Mouse (Mus musculus) thymus, postnatal 14 days (tissue): Measurements from ENCODE around the gene Pcgf6.
A peak's percentile ranks its signal among the peaks of the same experiment; 100 is the strongest.
"Not testable (repeated sequence)": the region's sequence is repeated elsewhere in the genome, so short reads cannot be mapped to it uniquely, and the experiment has no call there.

Experiments
- DNase-seq: peaks from one replicate; pipeline ENCODE4 v3.0.0; 2021

Pcgf6 gene

GRCm38 (mm10) chr19:46996095-46996494, 54.6 kb downstream of the Pcgf6 start:
- no peak for DNase-seq

- DNase-seq: not testable (repeated sequence)
Observed at GRCm38 (mm10) chr19:46992329-46992728, 58.4 kb downstream of the Pcgf6 start.

- peak; percentile 87 for DNase-seq
Observed at GRCm38 (mm10) chr19:46991145-46991544, 59.6 kb downstream of the Pcgf6 start.

- not testable (repeated sequence) for DNase-seq
Observed at GRCm38 (mm10) chr19:46990625-46991024, 60.1 kb downstream of the Pcgf6 start.

GRCm38 (mm10) chr19:46990153-46990518, 60.6 kb downstream of the Pcgf6 start:
- DNase-seq: no peak

GRCm38 (mm10) chr19:46989479-46990152, 61.1 kb downstream of the Pcgf6 start:
- DNase-seq: no peak

- DNase-seq: peak; percentile 57
Observed at GRCm38 (mm10) chr19:46988231-46989087, 62.2 kb downstream of the Pcgf6 start.

GRCm38 (mm10) chr19:46987646-46988045, 63.1 kb downstream of the Pcgf6 start:
- DNase-seq: no peak

GRCm38 (mm10) chr19:46984726-46985622, 65.7 kb downstream of the Pcgf6 start:
- no peak for DNase-seq

GRCm38 (mm10) chr19:46983966-46984380, 66.7 kb downstream of the Pcgf6 start:
- no peak for DNase-seq
